Mouse (Mus musculus) lung, adult 2 months (tissue): ENCODE data around the gene Pfpl.

Source experiments
- CTCF ChIP-seq: fragments of 200-500 bp; IDR thresholded peaks from 2 replicates; pipeline ENCODE4 v1.5.1; 2011; ENCODE audit warnings: mild to moderate bottlenecking, low read length, control low read depth; ENCODE audit not compliant: insufficient read depth
- POLR2A ChIP-seq: fragments of 200-500 bp; IDR thresholded peaks from 2 replicates; pipeline ENCODE4 v1.6.1; 2011; ENCODE audit warnings: low read depth, mild to moderate bottlenecking, control low read depth, low read length, borderline replicate concordance; ENCODE audit errors: extremely low read depth

- TF ChIP-seq POLR2A: no peak
- TF ChIP-seq CTCF: no peak
These were observed 37.9 kb downstream of the Pfpl start for GRCm38 (mm10) chr19:12465530-12466144.
